Mouse (Mus musculus) thymus, postnatal 36 days (tissue): ENCODE data around the gene Trim40.
A peak's percentile ranks its signal among the peaks of the same experiment; 100 is the strongest.
"Not testable (repeated sequence)": the region's sequence is repeated elsewhere in the genome, so short reads cannot be mapped to it uniquely, and the experiment has no call there.

Experiments
- DNase-seq, 2 experiments: peaks; one replicate each; pipeline ENCODE4 v3.0.0; 2022; ENCODE audit warnings: mixed read lengths in 2 of 2

Gene Trim40

GRCm38 (mm10) chr17:36892362-36892761 is 2.4 kb upstream of the Trim40 start:
- peak; percentile 18 to 20 for DNase-seq

- not testable (repeated sequence) for DNase-seq
Measured at GRCm38 (mm10) chr17:36891496-36891895, 1.6 kb upstream of the Trim40 start.

- no peak for DNase-seq
Measured at GRCm38 (mm10) chr17:36885132-36885790, 4.7 kb downstream of the Trim40 start.

- DNase-seq, result no peak
Measured at GRCm38 (mm10) chr17:36883350-36883749, 6.6 kb downstream of the Trim40 start.

DNA sequence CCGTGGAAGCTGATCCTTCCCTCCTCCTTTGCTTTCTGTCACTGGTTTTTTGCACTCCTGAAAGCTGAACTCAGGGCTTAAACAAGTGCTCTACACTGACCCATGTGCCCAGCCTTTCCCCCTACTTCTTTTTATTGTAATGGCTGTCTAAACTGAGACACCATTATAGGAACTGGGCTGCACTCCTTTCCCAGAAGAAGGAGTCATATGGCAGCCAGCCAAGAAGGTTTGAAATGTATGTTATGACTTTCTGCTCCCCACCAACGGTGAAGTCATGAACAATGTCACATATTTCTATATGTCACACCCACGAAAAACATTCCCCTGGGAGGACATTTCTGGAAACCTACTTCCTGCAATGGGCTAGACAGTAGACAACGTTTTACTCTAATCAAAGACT is 15.3 kb downstream of the Trim40 start:
- DNase-seq, result no peak

- no peak for DNase-seq
Measured at GRCm38 (mm10) chr17:36869955-36870810, 19.7 kb downstream of the Trim40 start.

DNA sequence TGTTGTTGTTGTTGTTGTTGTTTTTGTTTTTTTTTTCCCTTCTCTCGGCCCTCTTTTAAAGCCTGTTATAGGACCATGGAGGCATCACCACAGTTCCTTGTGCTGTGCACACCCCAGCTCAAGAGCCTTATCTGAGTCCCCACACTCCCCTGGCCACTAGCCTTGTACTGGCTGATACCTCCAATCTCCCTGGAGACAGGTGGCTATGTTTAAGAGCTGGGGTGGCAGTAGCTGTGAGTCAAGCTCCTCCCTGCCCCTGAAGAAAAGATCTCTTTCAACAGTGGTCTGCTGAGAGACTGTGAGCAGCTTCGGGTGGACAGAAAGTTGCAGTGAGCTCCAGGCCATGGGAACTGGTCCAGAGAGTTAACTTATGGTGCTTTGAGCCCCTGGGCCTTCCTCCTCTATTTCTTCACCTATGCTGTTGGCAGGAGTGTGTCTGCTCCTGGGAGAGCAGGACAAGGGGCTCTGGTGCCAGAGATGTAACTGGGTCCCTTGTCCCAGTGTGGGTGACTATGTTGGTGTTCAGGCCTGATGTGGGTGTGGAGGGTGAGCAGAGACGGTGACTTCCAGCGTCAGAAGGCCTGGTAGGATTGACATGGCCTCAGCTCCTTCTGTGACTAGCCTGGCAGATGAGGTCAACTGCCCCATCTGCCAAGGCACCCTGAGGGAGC is 20.5 kb downstream of the Trim40 start, which contains the start of gene Trim10:
Trim10 (plus strand) TSS at position 291 of the 671 bp plus-strand sequence.
- no peak for DNase-seq

DNA sequence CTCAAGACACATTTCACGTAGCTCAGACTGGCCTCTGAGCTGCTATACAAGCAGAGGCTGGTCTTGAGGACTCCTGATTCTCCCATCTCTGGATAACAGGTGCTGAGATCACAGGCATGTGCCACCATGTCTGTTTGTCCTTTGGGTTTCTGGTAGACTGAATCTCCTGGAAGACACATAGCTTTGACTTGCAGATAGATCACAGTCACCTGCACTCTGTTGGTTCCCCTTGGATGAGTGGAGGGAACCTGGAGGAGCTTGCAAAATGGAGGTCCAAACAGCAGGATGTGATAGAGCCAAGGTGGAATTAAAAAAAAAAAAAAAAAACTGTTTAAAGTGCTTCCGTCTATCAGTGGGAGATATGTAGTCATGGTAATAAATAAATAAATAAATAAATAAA is 21.1 kb downstream of the Trim40 start:
- DNase-seq, result no peak

- DNase-seq, result no peak
Measured at GRCm38 (mm10) chr17:36866719-36867527, 23.0 kb downstream of the Trim40 start, which contains the start of gene Trim15. TSS of gene Trim15 (minus strand) at chr17:36867210.

DNA sequence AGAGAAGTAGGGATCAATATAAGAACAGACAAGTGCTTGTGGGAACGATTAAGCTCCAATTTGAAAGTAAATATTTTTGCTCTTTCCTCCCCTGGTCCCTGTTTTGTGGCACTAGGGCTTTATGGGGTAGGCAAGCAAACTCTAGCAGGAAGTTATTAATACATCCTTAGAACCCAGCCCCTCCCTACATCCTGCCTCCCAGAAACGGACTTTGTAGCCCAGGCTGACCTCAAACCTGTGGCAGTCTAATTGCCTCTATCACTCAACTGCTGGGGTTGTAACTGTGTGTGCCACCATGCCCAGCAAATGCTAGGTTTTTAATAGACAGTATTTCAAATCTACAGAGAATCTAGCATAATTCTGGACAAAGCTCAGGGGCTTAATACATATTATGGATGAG is 28.2 kb downstream of the Trim40 start:
- DNase-seq, result no peak

- no peak for DNase-seq
Measured at GRCm38 (mm10) chr17:36858181-36858580, 31.7 kb downstream of the Trim40 start.

GRCm38 (mm10) chr17:36856236-36856635 is 33.7 kb downstream of the Trim40 start:
- no peak for DNase-seq

- no peak for DNase-seq
Measured at GRCm38 (mm10) chr17:36855484-36855883, 34.4 kb downstream of the Trim40 start.

DNA sequence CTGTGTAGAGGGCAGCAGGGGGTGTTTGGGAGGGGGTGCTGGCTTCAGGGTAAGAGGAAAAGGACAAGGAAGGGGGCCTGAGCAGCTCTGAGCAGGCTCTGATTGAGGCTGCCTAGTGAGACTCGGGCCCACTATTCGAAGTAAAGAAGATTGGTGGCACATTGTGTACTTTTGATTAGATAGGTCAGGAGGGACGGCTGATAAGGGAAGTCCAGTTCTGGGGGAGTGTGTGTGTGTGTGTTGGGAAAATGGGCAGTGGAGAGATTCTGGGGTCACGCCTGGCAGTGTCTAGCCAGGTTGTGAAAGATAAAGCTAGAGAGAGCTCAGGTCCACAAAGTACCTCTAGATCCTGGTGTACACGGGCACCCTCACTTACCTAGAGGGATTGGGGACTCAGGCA is 38.3 kb downstream of the Trim40 start:
- no peak for DNase-seq

GRCm38 (mm10) chr17:36851200-36851599 is 38.7 kb downstream of the Trim40 start:
- DNase-seq, result no peak

DNA sequence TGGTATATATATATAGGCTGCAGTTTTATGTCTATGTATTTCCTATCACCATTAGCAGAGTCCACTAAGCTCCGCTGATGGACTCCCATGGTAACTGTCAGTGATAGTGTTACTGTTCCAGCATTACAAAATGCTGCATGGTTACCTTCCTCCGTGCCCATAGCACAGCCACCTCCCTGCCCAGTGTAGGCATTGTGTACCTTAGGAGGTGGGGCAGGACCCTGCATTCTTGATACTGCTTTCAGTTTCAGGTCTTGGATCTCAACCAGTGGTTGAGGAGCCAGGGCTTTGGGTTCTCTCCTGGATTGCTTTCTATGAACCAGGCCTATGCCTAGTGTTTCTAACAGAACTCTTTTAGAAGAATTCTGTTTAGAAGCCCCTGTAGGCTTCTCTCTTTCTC is 39.9 kb downstream of the Trim40 start:
- no peak for DNase-seq

DNA sequence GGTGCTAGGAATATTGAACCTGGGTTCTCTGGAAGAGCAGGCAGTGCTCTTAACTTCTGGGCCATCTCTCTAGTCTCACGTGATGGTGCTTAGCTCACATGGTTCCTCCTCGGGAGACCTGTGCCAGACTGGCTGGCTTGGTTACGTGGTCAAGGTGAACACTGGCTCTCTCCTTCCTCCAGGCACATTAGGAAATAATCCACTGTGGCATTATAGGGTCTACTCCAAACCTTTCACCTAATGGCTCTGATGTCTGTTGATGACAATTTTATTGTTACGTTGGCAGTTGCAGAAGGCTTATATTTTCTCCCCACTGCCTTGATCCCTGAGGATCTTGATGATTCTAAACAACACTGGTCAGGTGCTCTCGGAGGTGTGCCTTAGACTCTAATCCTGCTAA is 41.0 kb downstream of the Trim40 start:
- no peak for DNase-seq

DNA sequence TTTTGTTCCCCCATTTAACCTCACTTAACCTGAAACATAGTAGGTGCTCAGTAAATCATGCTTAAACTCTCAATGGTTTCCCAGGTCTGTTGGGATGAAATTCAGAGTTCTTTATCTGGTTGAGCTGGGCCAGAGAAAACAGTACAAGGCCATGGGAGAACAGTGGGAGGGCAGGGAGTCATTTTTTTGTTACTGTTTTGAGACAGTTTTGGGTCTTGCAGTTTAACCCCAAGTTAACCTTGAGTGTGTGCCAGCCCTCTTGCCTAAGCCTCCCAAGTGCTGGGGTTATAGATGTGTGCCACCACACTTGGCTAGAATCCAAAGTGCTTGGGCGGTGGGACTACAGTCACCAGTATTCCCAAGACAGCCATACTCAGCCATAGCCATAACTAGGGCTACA is 45.2 kb downstream of the Trim40 start:
- no peak for DNase-seq

DNA sequence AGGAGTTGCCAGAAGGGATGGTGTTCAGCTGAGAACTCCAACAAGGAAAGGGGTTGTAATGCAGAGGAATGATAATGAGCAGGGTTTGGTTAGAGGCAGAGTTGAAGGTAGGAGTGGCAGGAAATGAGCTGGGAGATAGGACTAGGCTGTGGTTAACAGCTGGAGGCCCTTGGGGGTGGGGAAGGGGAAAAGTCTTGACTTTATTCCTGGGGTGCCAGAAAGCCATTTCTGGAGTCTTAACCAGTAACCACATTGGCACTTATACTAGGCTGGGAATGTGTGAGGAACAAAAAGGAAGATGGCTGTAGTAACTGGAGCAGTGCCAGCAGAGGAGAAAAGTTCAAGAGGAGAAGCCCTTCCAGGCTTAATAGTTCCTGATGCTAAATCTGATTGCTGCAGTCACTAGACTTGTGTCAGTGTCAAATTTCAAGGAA is 45.6 kb downstream of the Trim40 start:
- DNase-seq, result no peak

DNA sequence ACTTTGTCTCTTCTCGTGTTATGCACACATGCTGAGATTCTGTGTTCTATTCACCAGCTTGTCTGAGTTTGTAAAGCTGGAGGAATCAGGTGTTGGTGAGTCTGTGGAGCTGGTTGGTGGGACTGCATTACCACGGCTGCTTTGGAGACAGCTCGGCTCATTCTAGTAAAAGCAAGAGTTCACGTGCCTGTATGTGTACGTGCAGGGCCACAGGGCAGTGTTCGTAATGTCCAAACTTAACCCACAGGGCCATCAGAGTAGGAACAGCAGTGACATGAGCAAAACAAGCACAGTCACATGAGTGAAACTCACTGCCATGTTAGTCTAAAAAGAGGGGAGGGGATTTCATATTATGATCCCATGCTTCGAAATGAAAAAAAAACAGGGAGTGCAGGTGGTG is 46.2 kb downstream of the Trim40 start:
- DNase-seq, result no peak

DNA sequence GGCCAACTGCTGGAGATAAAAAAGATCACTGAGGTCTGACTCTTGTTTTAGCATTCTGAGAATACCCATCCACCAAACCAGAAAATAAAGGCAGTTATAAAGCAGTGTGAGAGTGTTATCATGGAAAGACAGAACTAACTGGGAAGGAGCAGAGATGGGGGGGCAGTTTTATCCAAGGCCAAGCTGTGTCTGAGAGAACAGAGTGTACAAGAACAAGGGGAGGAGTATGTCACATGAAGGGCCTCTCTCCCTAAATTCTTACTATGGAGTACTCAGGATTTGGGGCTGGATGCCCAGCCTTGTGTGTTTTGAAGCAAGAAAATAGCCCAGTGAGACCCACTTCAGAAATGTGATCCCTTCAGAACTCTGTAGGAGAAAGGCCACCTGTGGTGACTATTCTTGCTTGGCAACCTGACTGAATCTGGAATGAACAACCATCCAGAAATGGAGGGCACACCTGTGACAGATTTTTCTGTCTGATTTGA is 48.9 kb downstream of the Trim40 start:
- DNase-seq, result no peak

DNA sequence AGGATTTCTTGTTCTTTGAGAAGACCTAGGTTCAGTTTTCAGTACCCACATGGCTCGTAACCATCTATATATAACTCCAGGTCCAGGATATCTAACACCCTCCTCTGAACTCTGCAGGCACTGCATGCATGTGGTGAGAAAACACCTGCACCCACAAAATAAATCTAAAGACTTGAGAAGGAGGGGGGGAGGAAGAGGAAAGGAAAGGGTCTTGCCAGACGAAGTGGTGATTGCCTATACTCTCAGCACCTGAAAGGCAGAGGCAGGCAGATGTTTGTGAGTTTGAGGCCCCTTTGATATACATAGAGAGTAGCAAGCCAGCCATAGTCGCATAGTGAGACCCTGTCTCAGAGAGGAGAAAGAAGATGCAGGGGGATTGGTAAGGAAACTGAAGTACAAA is 50.0 kb downstream of the Trim40 start:
- DNase-seq, result peak; percentile 17 to 35
